Mouse (Mus musculus): Measurements from ENCODE around the gene Hmgb4.

DNA sequence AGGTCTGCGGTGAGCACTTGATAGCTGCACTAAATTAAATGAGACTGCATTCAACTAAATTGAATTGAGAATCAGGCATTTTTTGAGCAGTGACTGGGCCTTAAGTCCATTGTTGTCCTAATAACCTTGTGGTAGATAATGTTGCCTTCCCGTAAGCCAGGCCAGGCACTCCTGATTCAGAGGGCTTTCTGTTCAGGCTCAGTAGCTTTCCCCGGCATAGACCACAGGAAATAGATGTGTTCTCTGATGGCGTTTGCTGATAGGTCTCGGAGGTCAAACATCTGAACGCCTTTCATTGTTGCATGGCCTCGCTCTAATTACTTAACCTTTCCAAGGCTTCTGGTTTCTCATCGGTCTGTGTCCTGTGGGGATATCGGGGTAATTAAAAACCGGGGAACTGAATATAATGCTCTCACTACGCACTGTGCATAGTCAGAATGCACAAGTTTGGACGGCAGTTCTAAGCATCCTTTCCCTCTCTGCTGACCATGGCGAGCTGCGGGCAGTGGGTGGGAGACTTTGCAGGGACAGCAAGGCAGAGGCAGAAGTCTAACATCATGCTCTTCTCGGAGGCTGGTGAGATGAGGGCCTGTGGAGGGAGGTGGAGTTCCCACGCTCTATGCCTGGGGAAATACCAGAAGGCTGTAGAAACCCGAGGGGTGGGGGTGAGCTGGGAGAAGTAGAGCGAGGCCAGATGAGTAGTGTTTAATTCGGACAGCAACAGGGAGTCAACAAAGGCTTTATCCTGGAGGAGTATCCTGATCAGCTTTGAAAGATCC lies 19.5 kb downstream of the Hmgb4 start:
- TF ChIP-seq EP300 (IDR thresholded peaks at IDR 0.05; ENCODE audit: low read length) (no peak), POLR2A (IDR thresholded peaks at IDR 0.05; ENCODE audit: low read depth, low read length) (no peak), CTCF (conservative IDR thresholded peaks at IDR 0.05 in 1 of 2, IDR thresholded peaks at IDR 0.05 in 1 of 2; ENCODE audit: low read depth in 2 of 2, low read length in 2 of 2) (no peak), ZC3H11A (IDR thresholded peaks at IDR 0.05; ENCODE audit: low read depth, low read length) (no peak)
